In the genomic region with DNA sequence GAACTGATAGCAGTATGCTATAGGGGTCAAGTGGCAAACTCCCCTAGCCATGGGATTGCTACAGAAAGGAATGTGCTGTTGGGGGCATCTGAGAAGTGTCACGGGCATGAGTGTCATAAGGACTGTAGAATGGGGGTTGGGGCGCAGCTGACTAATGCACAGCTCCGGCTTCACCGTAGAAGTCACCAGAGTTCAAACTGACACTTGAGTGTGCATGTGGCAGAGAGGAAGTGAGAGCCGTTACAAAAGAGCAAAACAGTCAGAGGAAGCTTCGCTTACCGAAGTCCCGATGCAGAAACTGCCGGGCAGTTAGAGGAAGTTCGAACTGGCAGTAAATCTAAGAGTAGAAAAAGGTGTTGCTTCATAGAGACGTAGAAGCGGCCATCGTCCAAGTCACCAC, we compare ENCODE assay signal across 9 mouse cellular contexts. TPM values are rescaled to one million over a fixed set of nuclear protein-coding genes. Genes with fewer than 3 reads are reported as not detected.
DNase-seq lines count a peak whose midpoint lies in the region; ATAC-seq and TF ChIP-seq lines count a peak whose summit lies in the region.
"Had no signal": no experiment of that assay in that cellular context is flagged by ENCODE, and none has a peak within 500 bp of the region (broad histone marks: within the 10 kb centered on the region; RNA-seq: fewer than 3 reads in every experiment).

No protein-coding gene starts in this region.

- no peak for TF ChIP-seq POLR2A in lung, adult 2 months (IDR thresholded peaks at IDR 0.05; ENCODE audit: borderline replicate concordance, extremely low read depth, low read depth, low read length)

- no peak overlapping the region for H3K27ac ChIP-seq in heart, embryonic 12.5 days (ENCODE audit: poor library complexity, severe bottlenecking)
- H3K27ac ChIP-seq: hindbrain, embryonic 15.5 days had no signal

- no peak overlapping the region for H3K9ac ChIP-seq in heart, embryonic 12.5 days
- H3K9ac ChIP-seq: hindbrain, embryonic 15.5 days had no signal

- H3K4me3 ChIP-seq in heart, embryonic 12.5 days, result no peak overlapping the region
- H3K4me3 ChIP-seq in lung, adult 2 months (replicated peaks; ENCODE audit: extremely low read depth, low read depth, low read length), result no peak overlapping the region
- H3K4me3 ChIP-seq: hindbrain, embryonic 15.5 days had no signal

- no peaks in the 10 kb centered on the region for H3K9me3 ChIP-seq in heart, embryonic 12.5 days (replicated peaks)
- H3K9me3 ChIP-seq: hindbrain, embryonic 15.5 days had no signal

- H3K4me1 ChIP-seq in heart, embryonic 12.5 days (replicated peaks), result peaks cover 9% of the 10 kb centered on the region
- H3K4me1 ChIP-seq in lung, adult 2 months (ENCODE audit: control insufficient read depth, insufficient read depth, low read length), result peaks cover 9% of the 10 kb centered on the region
- H3K4me1 ChIP-seq: hindbrain, embryonic 15.5 days had no signal

- ATAC-seq in heart, embryonic 12.5 days (ENCODE audit: insufficient number of reproducible peaks, low FRiP score), result no peak

- no peaks in the 10 kb centered on the region for H3K36me3 ChIP-seq in heart, embryonic 12.5 days
- H3K36me3 ChIP-seq: hindbrain, embryonic 15.5 days had no signal

- H3K27me3 ChIP-seq in heart, embryonic 12.5 days (replicated peaks), result no peaks in the 10 kb centered on the region
- H3K27me3 ChIP-seq: hindbrain, embryonic 15.5 days had no signal

- 39% methylated on average over 13 of the region's 13 CpGs for whole genome bisulfite sequencing in heart, embryonic 12.5 days
- 20% methylated on average over 13 of the region's 13 CpGs for WGBS in lung, adult 2 months

- H3K4me2 ChIP-seq in heart, embryonic 12.5 days, result 0 out of 2 replicates have a peak overlapping the region, but pooled peaks have one; percentile 11
- H3K4me2 ChIP-seq: hindbrain, embryonic 15.5 days had no signal

- peak; percentile 14 for DNase-seq in kidney, adult 9 months
- DNase-seq in kidney, adult 18-20 months, result no peak
- DNase-seq in lung, adult 2 months, result peak; percentile 17
- peak; percentile 85 to 89 for DNase-seq in spleen, postnatal 36 days (ENCODE audit: low spot score in 2 of 2)
- no peak for DNase-seq in cerebellum, adult 8-10 months
- no peak for DNase-seq in cerebellum, adult 9-10 months
- no peak for DNase-seq in embryo, embryonic 9.5 days (ENCODE audit: extremely low spot score)

- no peak for TF ChIP-seq CTCF in lung, adult 2 months (IDR thresholded peaks at IDR 0.05; ENCODE audit: insufficient read depth, low read length)

RNA-seq across cellular contexts. Expression of gene Il20ra, which starts 20.6 kb away (rescaled TPM):
- polyA plus RNA-seq in heart, embryonic 12.5 days (2016; fragmentation: Nextera tagmentation; extraction: Ambion mirVana), result not detected in 2 replicates
- 0.13 TPM in 1 of 2 replicates, not detected in the other for polyA plus RNA-seq in lung, adult 2 months (2012; rRNA removed)

Comparison
In these comparisons a context has a peak if more than half of its experiments do, and no peak if none do; other contexts are left out.
1. DNase-seq: peak in kidney, adult 9 months (single experiment), lung, adult 2 months (single experiment) and spleen, postnatal 36 days (2 of 2); none in kidney, adult 18-20 months (single experiment), cerebellum, adult 8-10 months (single experiment), cerebellum, adult 9-10 months (single experiment) and embryo, embryonic 9.5 days (single experiment).